Mouse (Mus musculus) gonadal fat pad, adult 2 months (tissue): ENCODE data around the gene Gtpbp1. TPM values are rescaled to one million over a fixed set of nuclear protein-coding genes. Genes with fewer than 3 reads are reported as not detected.

ENCODE experiments used
- DNase-seq: peaks from one replicate; pipeline ENCODE4 v3.0.0-alpha.2; 2012; ENCODE audit warnings: low read depth
- polyA plus RNA-seq: library from polyadenylated mRNA; depleted of rRNA; stranded (reverse); fragments of >200 nt; gene quantifications from 2 replicates; pipeline ENCODE4 v1.2.3, GENCODE M21; 2012

The Gtpbp1 gene
- polyA plus RNA-seq, 1 experiment: 27.7 TPM

- DNase-seq: no peak
Measured at GRCm38 (mm10) chr15:79723439-79723838, 32.8 kb downstream of the Gtpbp1 start.

- no peak for DNase-seq
Measured at GRCm38 (mm10) chr15:79725190-79725789, 34.6 kb downstream of the Gtpbp1 start.

GRCm38 (mm10) chr15:79727840-79728239 is 37.2 kb downstream of the Gtpbp1 start:
- DNase-seq: no peak

GRCm38 (mm10) chr15:79728311-79728710 is 37.7 kb downstream of the Gtpbp1 start:
- DNase-seq: no peak

GRCm38 (mm10) chr15:79728731-79729388 is 38.2 kb downstream of the Gtpbp1 start:
- no peak for DNase-seq

- DNase-seq: no peak
Measured at GRCm38 (mm10) chr15:79731554-79731953, 40.9 kb downstream of the Gtpbp1 start.

- DNase-seq: no peak
Measured at GRCm38 (mm10) chr15:79733192-79733591, 42.5 kb downstream of the Gtpbp1 start.

- DNase-seq: no peak
Measured at GRCm38 (mm10) chr15:79733640-79734039, 43.0 kb downstream of the Gtpbp1 start.

- no peak for DNase-seq
Measured at GRCm38 (mm10) chr15:79734311-79734710, 43.7 kb downstream of the Gtpbp1 start.

- no peak for DNase-seq
Measured at GRCm38 (mm10) chr15:79740739-79741138, 50.1 kb downstream of the Gtpbp1 start.

GRCm38 (mm10) chr15:79741173-79741858 is 50.7 kb downstream of the Gtpbp1 start:
- DNase-seq: peak; percentile 93

- no peak for DNase-seq
Measured at GRCm38 (mm10) chr15:79741921-79742705, 51.5 kb downstream of the Gtpbp1 start, which contains the start of gene Sun2. Gene Sun2 (minus strand): TSS chr15:79742536.

GRCm38 (mm10) chr15:79742706-79743023 is 52.0 kb downstream of the Gtpbp1 start:
- DNase-seq: no peak

- DNase-seq: no peak
Measured at GRCm38 (mm10) chr15:79744001-79744400, 53.4 kb downstream of the Gtpbp1 start.

GRCm38 (mm10) chr15:79744742-79745141 is 54.1 kb downstream of the Gtpbp1 start:
- no peak for DNase-seq

GRCm38 (mm10) chr15:79745312-79745711 is 54.7 kb downstream of the Gtpbp1 start:
- DNase-seq: no peak

GRCm38 (mm10) chr15:79745883-79746282 is 55.2 kb downstream of the Gtpbp1 start:
- DNase-seq: no peak

GRCm38 (mm10) chr15:79747998-79748397 is 57.4 kb downstream of the Gtpbp1 start:
- DNase-seq: no peak

GRCm38 (mm10) chr15:79749162-79749561 is 58.5 kb downstream of the Gtpbp1 start:
- DNase-seq: no peak

GRCm38 (mm10) chr15:79750266-79750665 is 59.6 kb downstream of the Gtpbp1 start:
- no peak for DNase-seq

- DNase-seq: no peak
Measured at GRCm38 (mm10) chr15:79751772-79752171, 61.1 kb downstream of the Gtpbp1 start.

GRCm38 (mm10) chr15:79752742-79753419 is 62.2 kb downstream of the Gtpbp1 start:
- DNase-seq: no peak
